Mouse (Mus musculus) lung, adult 18-20 months (tissue): ENCODE results near the gene Lrfn2.

ENCODE experiments used
- DNase-seq, 2 experiments: peaks; one replicate each; pipeline ENCODE4 v3.0.0; 2022; ENCODE audit warnings: mixed read lengths in 2 of 2

Lrfn2 gene

GRCm38 (mm10) chr17:48931621-48932405 lies at the start of gene Lrfn2:
Lrfn2 (plus strand) TSS chr17:48932379.
- DNase-seq: peak; percentile 30 to 41

GRCm38 (mm10) chr17:48887472-48888385 lies 44.5 kb upstream of the Lrfn2 start:
- no peak for DNase-seq

- DNase-seq: no peak
Measured at GRCm38 (mm10) chr17:48905286-48906040, 26.7 kb upstream of the Lrfn2 start.

- DNase-seq: no peak
Measured at GRCm38 (mm10) chr17:48913437-48913836, 18.7 kb upstream of the Lrfn2 start.

GRCm38 (mm10) chr17:48917411-48917810 lies 14.8 kb upstream of the Lrfn2 start:
- no peak for DNase-seq

- DNase-seq: no peak
Measured at GRCm38 (mm10) chr17:48918458-48918857, 13.7 kb upstream of the Lrfn2 start.

GRCm38 (mm10) chr17:48922905-48923304 lies 9.3 kb upstream of the Lrfn2 start:
- no peak for DNase-seq

- DNase-seq: no peak
Measured at GRCm38 (mm10) chr17:48925426-48925825, 6.8 kb upstream of the Lrfn2 start.

- no peak for DNase-seq
Measured at GRCm38 (mm10) chr17:48930994-48931393, 1.2 kb upstream of the Lrfn2 start.

- no peak for DNase-seq
Measured at GRCm38 (mm10) chr17:48932406-48932906, 277 bp downstream of the Lrfn2 start.

- no peak for DNase-seq
Measured at GRCm38 (mm10) chr17:48932916-48933315, 737 bp downstream of the Lrfn2 start.

- DNase-seq: no peak
Measured at GRCm38 (mm10) chr17:48935201-48935600, 3.0 kb downstream of the Lrfn2 start.

- no peak for DNase-seq
Measured at GRCm38 (mm10) chr17:48936445-48937141, 4.4 kb downstream of the Lrfn2 start.

- peak in 1 of 2 experiments; percentile 22 for DNase-seq
Measured at GRCm38 (mm10) chr17:48938711-48939220, 6.6 kb downstream of the Lrfn2 start.

GRCm38 (mm10) chr17:48946315-48946714 lies 14.1 kb downstream of the Lrfn2 start:
- DNase-seq: no peak

- no peak for DNase-seq
Measured at GRCm38 (mm10) chr17:48946765-48947164, 14.6 kb downstream of the Lrfn2 start.

GRCm38 (mm10) chr17:48951250-48951649 lies 19.1 kb downstream of the Lrfn2 start:
- DNase-seq: no peak

GRCm38 (mm10) chr17:48956033-48956631 lies 24.0 kb downstream of the Lrfn2 start:
- no peak for DNase-seq

- no peak for DNase-seq
Measured at GRCm38 (mm10) chr17:48960161-48960698, 28.1 kb downstream of the Lrfn2 start.

GRCm38 (mm10) chr17:48962646-48963045 lies 30.5 kb downstream of the Lrfn2 start:
- no peak for DNase-seq

- DNase-seq: no peak
Measured at GRCm38 (mm10) chr17:48963740-48964139, 31.6 kb downstream of the Lrfn2 start.
